Mouse (Mus musculus) cortical plate, adult 2 months (tissue): ENCODE measurements at regions not wholly inside any gene's neighbourhood (a gene's known extent, or its start where the extent isn't known, plus 50 kb on each side); places are given as distances from the start of the nearest gene placed in this dataset.

ENCODE experiments used
- CTCF ChIP-seq: fragments of 200-500 bp; IDR thresholded peaks from 2 replicates; pipeline ENCODE4 v1.5.1; 2011; ENCODE audit warnings: mild to moderate bottlenecking, control low read depth, low read length; ENCODE audit not compliant: insufficient read depth; ENCODE audit errors: extremely low read depth
- POLR2A ChIP-seq: fragments of 200-500 bp; IDR thresholded peaks from 2 replicates; pipeline ENCODE4 v1.6.1; 2011; ENCODE audit warnings: mild to moderate bottlenecking, low read length, control low read depth; ENCODE audit not compliant: insufficient read depth; ENCODE audit errors: extremely low read depth

GRCm38 (mm10) chr10:9168725-9169124, 282.9 kb upstream of the Sash1 start:
- no peak for TF ChIP-seq POLR2A
- no peak for TF ChIP-seq CTCF
